Mouse (Mus musculus): ENCODE measurements at regions not wholly inside any gene's neighbourhood (a gene's known extent, or its start where the extent isn't known, plus 50 kb on each side); places are given as distances from the start of the nearest gene placed in this dataset.

DNA sequence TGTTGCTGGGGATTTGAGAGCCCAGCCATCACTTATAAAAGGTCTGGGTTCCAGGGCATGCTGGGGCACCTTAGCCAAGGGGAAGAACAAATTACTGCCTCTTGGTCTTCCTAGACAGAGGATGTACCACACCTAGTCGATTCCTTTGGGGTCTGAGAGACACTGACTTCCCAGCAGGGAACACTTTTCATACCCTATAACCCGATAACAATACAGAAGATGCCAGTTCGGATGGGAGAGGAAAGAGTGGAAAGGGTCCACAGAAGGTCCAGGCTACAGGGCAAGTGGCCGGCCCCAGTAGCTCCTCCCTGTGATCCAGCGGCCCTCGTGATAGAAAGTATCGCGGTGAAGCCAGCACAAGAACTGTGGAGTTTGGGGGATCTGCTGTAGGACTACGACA is 150.8 kb downstream of the Setd4 start:
- DNase-seq (ENCODE audit: low spot score) (no peak), ATAC-seq (ENCODE audit: insufficient number of reproducible peaks, low FRiP score, low TSS enrichment, low read depth) (no peak)
- no peak overlapping the region for H3K4me3 ChIP-seq (ENCODE audit: low read depth, low read length)
- H3K36me3 ChIP-seq (ENCODE audit: control insufficient read depth, insufficient read depth, low read length) = no peaks in the 10 kb centered on the region
- WGBS = 84% methylated on average over 9 of the region's 9 CpGs
- H3K4me1 ChIP-seq (ENCODE audit: control insufficient read depth, insufficient read depth, low read length) = 0 out of 2 replicates have a peak, but pooled peaks cover 2% of the 10 kb centered on the region
- no peak overlapping the region for H3K4me2 ChIP-seq (ENCODE audit: low read depth, severe bottlenecking)
- no peaks in the 10 kb centered on the region for H3K9me3 ChIP-seq (ENCODE audit: control insufficient read depth, low read length)
- H3K9ac ChIP-seq (ENCODE audit: low read length) = no peak overlapping the region
- H3K27me3 ChIP-seq (ENCODE audit: control insufficient read depth, insufficient read depth, low read length) = no peaks in the 10 kb centered on the region
- no peak overlapping the region for H3K27ac ChIP-seq (replicated peaks; ENCODE audit: low read depth, low read length)

DNA sequence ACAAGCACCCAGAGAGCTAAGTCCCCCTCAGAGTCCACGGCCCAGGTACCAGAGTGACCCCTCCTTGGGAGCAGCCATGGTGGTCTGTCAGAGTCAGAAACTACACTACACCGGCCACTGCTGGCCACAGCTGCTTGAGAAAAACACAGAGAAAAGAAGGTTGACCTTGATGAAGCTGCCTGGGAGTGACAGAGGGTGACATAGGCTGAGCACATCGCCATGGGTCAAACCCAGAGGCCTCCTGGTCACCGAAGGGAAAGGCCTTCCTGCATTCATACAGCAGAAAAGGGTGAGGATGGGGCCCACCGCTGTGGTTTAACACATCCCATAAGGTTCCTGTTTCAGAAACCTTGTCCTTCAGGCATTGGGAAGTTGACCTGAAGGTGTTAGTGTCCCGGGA is 153.0 kb downstream of the Setd4 start:
- DNase-seq (ENCODE audit: low spot score) (no peak), ATAC-seq (ENCODE audit: insufficient number of reproducible peaks, low FRiP score, low TSS enrichment, low read depth) (no peak)
- Histone ChIP-seq H3K27ac (replicated peaks; ENCODE audit: low read depth, low read length) (no peak overlapping the region), H3K9ac (ENCODE audit: low read length) (no peak overlapping the region), H3K4me3 (ENCODE audit: low read depth, low read length) (no peak overlapping the region), H3K9me3 (ENCODE audit: control insufficient read depth, low read length) (no peaks in the 10 kb centered on the region), H3K36me3 (ENCODE audit: control insufficient read depth, insufficient read depth, low read length) (no peaks in the 10 kb centered on the region), H3K4me1 (ENCODE audit: control insufficient read depth, insufficient read depth, low read length) (0 out of 2 replicates have a peak, but pooled peaks cover 3% of the 10 kb centered on the region), H3K4me2 (ENCODE audit: low read depth, severe bottlenecking) (no peak overlapping the region), H3K27me3 (ENCODE audit: control insufficient read depth, insufficient read depth, low read length) (no peaks in the 10 kb centered on the region)
- 81% methylated on average over 6 of the region's 6 CpGs for WGBS

DNA sequence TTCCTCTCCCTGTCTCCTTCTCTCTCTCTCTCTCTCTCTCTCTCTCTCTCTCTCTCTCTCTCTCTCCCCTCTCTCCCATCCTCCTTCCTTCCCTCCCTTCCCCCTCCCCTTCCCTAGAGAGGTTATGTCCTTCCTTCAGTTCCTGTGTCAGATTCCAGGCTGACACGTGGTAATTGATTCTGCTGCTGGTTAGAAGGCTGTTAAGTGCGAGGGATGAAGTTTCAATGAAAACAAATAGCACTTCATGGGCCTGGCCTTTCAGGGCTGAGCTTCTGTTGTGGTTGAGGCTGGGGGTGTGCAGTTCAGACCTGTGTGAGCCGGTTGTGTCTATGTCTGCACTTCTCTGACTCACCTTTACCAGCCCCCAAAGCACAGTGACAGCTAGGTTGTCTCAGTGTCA is 153.9 kb downstream of the Setd4 start:
- no peak for DNase-seq (ENCODE audit: low spot score)
- Histone ChIP-seq H3K27me3 (ENCODE audit: control insufficient read depth, insufficient read depth, low read length) (no peaks in the 10 kb centered on the region), H3K36me3 (ENCODE audit: control insufficient read depth, insufficient read depth, low read length) (no peaks in the 10 kb centered on the region), H3K4me2 (ENCODE audit: low read depth, severe bottlenecking) (no peak overlapping the region), H3K9me3 (ENCODE audit: control insufficient read depth, low read length) (no peaks in the 10 kb centered on the region), H3K4me1 (ENCODE audit: control insufficient read depth, insufficient read depth, low read length) (0 out of 2 replicates have a peak, but pooled peaks cover 3% of the 10 kb centered on the region), H3K9ac (ENCODE audit: low read length) (no peak overlapping the region), H3K4me3 (ENCODE audit: low read depth, low read length) (no peak overlapping the region), H3K27ac (replicated peaks; ENCODE audit: low read depth, low read length) (no peak overlapping the region)
- no peak for ATAC-seq (ENCODE audit: insufficient number of reproducible peaks, low FRiP score, low TSS enrichment, low read depth)
- WGBS = 5% methylated on average over 3 of the region's 3 CpGs

DNA sequence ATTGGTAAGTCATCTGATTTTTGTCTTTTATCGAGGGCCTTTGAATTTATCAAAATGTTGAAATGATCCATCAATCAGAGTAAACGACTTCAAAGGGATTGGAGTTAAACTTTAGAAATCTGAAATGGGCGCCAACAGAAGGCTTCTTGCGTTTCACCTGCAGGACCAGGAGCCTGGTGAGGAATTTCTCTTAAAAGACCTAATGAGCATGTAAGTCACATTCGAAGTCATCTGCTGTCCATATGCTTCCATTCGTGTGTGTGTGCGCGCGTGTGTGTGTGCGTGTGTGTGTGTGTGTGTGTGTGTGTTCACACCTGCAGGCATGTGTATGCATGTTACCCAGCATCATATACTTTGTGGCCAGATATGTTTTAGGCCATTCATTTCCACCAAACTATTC is 155.7 kb downstream of the Setd4 start:
- Histone ChIP-seq H3K4me3 (ENCODE audit: low read depth, low read length) (no peak overlapping the region), H3K9me3 (ENCODE audit: control insufficient read depth, low read length) (no peaks in the 10 kb centered on the region), H3K4me2 (ENCODE audit: low read depth, severe bottlenecking) (no peak overlapping the region), H3K27me3 (ENCODE audit: control insufficient read depth, insufficient read depth, low read length) (no peaks in the 10 kb centered on the region), H3K4me1 (ENCODE audit: control insufficient read depth, insufficient read depth, low read length) (0 out of 2 replicates have a peak, but pooled peaks cover 3% of the 10 kb centered on the region), H3K9ac (ENCODE audit: low read length) (no peak overlapping the region), H3K27ac (replicated peaks; ENCODE audit: low read depth, low read length) (no peak overlapping the region), H3K36me3 (ENCODE audit: control insufficient read depth, insufficient read depth, low read length) (no peaks in the 10 kb centered on the region)
- 64% methylated on average over 10 of the region's 10 CpGs for WGBS
- DNase-seq (ENCODE audit: low spot score) = no peak
- no peak for ATAC-seq (ENCODE audit: insufficient number of reproducible peaks, low FRiP score, low TSS enrichment, low read depth)

DNA sequence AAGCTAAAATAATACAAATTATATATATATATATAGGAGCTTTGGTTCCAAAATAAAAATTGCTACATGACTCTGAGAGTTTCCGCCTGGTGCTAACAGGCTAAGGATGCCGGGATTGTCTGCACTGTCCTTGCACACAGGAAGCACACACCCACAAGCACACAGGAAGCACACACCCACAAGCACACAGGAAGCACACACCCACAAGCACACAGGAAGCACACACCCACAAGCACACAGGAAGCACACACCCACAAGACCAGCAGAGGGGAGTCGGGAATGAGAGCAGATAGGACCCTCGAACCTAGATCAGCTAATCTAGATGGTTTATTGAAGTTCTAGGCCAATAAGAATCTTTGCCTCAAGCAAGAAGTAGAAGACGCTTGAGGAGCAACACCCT is 156.9 kb downstream of the Setd4 start:
- Histone ChIP-seq H3K4me1 (ENCODE audit: control insufficient read depth, insufficient read depth, low read length) (0 out of 2 replicates have a peak, but pooled peaks cover 3% of the 10 kb centered on the region), H3K4me3 (ENCODE audit: low read depth, low read length) (no peak overlapping the region), H3K4me2 (ENCODE audit: low read depth, severe bottlenecking) (no peak overlapping the region), H3K36me3 (ENCODE audit: control insufficient read depth, insufficient read depth, low read length) (no peaks in the 10 kb centered on the region), H3K27me3 (ENCODE audit: control insufficient read depth, insufficient read depth, low read length) (no peaks in the 10 kb centered on the region), H3K9ac (ENCODE audit: low read length) (no peak overlapping the region), H3K9me3 (ENCODE audit: control insufficient read depth, low read length) (no peaks in the 10 kb centered on the region), H3K27ac (replicated peaks; ENCODE audit: low read depth, low read length) (no peak overlapping the region)
- WGBS = 89% methylated on average over 5 of the region's 5 CpGs
- no peak for ATAC-seq (ENCODE audit: insufficient number of reproducible peaks, low FRiP score, low TSS enrichment, low read depth)
- no peak for DNase-seq (ENCODE audit: low spot score)

DNA sequence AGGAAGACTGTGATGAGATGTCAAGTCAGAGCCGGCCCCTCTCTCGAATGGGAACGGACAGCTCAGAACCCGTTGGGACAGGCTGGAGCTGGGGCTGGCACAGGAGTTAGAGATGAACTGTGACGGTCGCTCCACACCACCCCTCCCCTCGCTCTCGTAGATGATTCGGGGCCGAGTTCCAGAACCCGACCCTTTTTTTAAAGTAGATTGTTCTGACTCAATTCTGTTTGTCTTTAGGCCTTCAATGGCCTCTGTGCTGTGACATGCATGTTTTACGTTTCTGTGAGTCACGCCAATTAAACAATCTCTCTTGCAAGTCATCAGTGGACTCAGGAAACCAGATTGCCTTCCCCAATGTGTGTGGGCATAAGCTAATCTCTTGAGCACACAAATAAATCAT is 157.7 kb downstream of the Setd4 start:
- no peak overlapping the region for H3K9ac ChIP-seq (ENCODE audit: low read length)
- H3K36me3 ChIP-seq (ENCODE audit: control insufficient read depth, insufficient read depth, low read length) = no peaks in the 10 kb centered on the region
- 0 out of 2 replicates have a peak, but pooled peaks cover 3% of the 10 kb centered on the region for H3K4me1 ChIP-seq (ENCODE audit: control insufficient read depth, insufficient read depth, low read length)
- H3K27ac ChIP-seq (replicated peaks; ENCODE audit: low read depth, low read length) = no peak overlapping the region
- no peaks in the 10 kb centered on the region for H3K27me3 ChIP-seq (ENCODE audit: control insufficient read depth, insufficient read depth, low read length)
- H3K4me3 ChIP-seq (ENCODE audit: low read depth, low read length) = no peak overlapping the region
- ATAC-seq (ENCODE audit: insufficient number of reproducible peaks, low FRiP score, low TSS enrichment, low read depth) (no peak), DNase-seq (ENCODE audit: low spot score) (no peak)
- WGBS = 82% methylated on average over 13 of the region's 13 CpGs
- no peaks in the 10 kb centered on the region for H3K9me3 ChIP-seq (ENCODE audit: control insufficient read depth, low read length)
- H3K4me2 ChIP-seq (ENCODE audit: low read depth, severe bottlenecking) = no peak overlapping the region

DNA sequence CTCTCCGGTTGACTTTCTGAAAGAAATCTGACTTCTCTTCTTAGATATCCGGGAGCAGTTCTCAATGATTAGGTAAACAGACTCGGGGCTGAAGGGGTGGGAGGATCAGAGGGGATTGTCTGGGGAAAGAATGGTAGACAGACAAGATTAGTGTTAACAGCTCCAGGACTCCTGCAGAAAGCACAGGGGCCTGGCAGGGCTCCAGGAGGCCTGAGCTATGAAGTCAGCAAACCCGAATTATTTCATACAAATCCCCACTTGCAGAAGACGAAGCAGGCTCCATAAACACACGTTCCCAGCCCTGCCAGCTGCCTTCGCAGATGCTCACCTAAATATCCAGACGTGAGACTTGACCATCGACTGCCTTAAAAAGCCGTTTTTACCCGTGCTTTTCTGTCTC is 161.0 kb downstream of the Setd4 start:
- H3K9ac ChIP-seq (ENCODE audit: low read length) = no peak overlapping the region
- ATAC-seq (ENCODE audit: insufficient number of reproducible peaks, low FRiP score, low TSS enrichment, low read depth) (no peak), DNase-seq (ENCODE audit: low spot score) (no peak)
- no peak overlapping the region for H3K27ac ChIP-seq (replicated peaks; ENCODE audit: low read depth, low read length)
- H3K9me3 ChIP-seq (ENCODE audit: control insufficient read depth, low read length) = no peaks in the 10 kb centered on the region
- H3K36me3 ChIP-seq (ENCODE audit: control insufficient read depth, insufficient read depth, low read length) = no peaks in the 10 kb centered on the region
- H3K27me3 ChIP-seq (ENCODE audit: control insufficient read depth, insufficient read depth, low read length) = no peaks in the 10 kb centered on the region
- 40% methylated on average over 11 of the region's 11 CpGs for WGBS
- 0 out of 2 replicates have a peak, but pooled peaks cover 3% of the 10 kb centered on the region for H3K4me1 ChIP-seq (ENCODE audit: control insufficient read depth, insufficient read depth, low read length)
- H3K4me3 ChIP-seq (ENCODE audit: low read depth, low read length) = no peak overlapping the region
- H3K4me2 ChIP-seq (ENCODE audit: low read depth, severe bottlenecking) = no peak overlapping the region

DNA sequence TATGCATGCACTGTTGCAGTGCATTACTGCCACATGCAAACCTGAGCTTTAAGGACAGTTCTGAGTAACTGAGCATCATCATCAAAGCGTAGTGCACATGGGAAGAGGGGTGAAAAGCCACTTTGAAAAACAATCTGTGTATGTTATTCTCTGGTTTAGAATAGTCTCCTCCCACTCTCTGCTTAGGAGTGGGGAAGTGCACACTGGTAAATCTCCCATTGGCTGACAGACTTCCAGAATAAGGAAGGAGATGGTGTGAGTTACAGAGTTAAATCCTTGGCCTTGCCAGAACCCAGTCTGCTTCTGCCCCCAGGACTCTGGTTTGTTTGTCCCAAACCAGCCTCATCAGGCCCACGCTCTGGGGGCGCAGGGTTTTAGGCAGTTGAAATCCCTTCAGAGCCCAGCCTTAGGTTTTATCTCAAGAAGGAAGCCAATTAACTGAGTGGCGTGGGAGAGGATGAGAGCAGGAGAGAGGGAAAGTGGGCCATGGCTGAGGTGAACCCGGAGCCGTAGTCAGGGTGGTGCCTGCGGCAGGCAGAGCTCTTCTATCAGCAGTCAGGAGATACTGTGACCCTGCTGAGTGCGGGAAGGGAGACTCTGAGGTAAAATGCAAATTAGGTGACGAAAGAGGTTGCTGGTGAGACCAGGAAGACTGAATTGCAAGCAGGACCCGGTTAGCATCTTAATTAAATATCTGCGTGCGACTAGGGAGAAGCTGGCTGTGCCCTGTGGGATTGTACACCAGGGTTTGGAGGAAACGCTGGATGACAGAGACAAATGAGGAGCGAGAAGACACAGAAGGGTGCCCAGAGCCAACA is 166.0 kb downstream of the Setd4 start:
- no peaks in the 10 kb centered on the region for H3K27me3 ChIP-seq (ENCODE audit: control insufficient read depth, insufficient read depth, low read length)
- H3K36me3 ChIP-seq (ENCODE audit: control insufficient read depth, insufficient read depth, low read length) = no peaks in the 10 kb centered on the region
- ATAC-seq (ENCODE audit: insufficient number of reproducible peaks, low FRiP score, low TSS enrichment, low read depth) = no peak
- no peak for DNase-seq (ENCODE audit: low spot score)
- H3K4me3 ChIP-seq (ENCODE audit: low read depth, low read length) = no peak overlapping the region
- no peak overlapping the region for H3K9ac ChIP-seq (ENCODE audit: low read length)
- H3K4me1 ChIP-seq (ENCODE audit: control insufficient read depth, insufficient read depth, low read length) = no peaks in the 10 kb centered on the region
- H3K4me2 ChIP-seq (ENCODE audit: low read depth, severe bottlenecking) = no peak overlapping the region
- no peak overlapping the region for H3K27ac ChIP-seq (replicated peaks; ENCODE audit: low read depth, low read length)
- 13% methylated on average over 14 of the region's 14 CpGs for WGBS
- no peaks in the 10 kb centered on the region for H3K9me3 ChIP-seq (ENCODE audit: control insufficient read depth, low read length)

DNA sequence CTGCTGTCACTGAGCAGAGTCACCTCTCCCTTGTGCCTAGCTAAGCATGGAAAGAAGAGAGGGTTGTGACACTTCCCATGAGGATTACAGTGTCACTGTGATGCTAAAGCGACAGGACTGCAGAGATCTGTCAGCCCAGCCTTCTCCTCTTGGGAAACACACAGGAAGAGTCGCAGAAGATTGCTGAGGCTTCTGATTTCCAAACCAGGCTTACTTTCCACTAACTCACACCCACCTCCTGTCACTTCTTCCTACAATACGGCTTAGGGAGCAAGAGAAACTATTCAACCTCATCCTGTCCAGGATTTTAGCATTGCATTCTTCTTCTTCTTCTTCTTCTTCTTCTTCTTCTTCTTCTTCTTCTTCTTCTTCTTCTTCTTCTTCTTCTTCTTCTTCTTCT is 167.1 kb downstream of the Setd4 start:
- no peak overlapping the region for H3K27ac ChIP-seq (replicated peaks; ENCODE audit: low read depth, low read length)
- H3K9me3 ChIP-seq (ENCODE audit: control insufficient read depth, low read length) = no peaks in the 10 kb centered on the region
- H3K4me2 ChIP-seq (ENCODE audit: low read depth, severe bottlenecking) = no peak overlapping the region
- DNase-seq (ENCODE audit: low spot score) (no peak), ATAC-seq (ENCODE audit: insufficient number of reproducible peaks, low FRiP score, low TSS enrichment, low read depth) (no peak)
- H3K36me3 ChIP-seq (ENCODE audit: control insufficient read depth, insufficient read depth, low read length) = no peaks in the 10 kb centered on the region
- H3K9ac ChIP-seq (ENCODE audit: low read length) = no peak overlapping the region
- H3K4me1 ChIP-seq (ENCODE audit: control insufficient read depth, insufficient read depth, low read length) = no peaks in the 10 kb centered on the region
- WGBS = 56% methylated on average over 3 of the region's 3 CpGs
- H3K27me3 ChIP-seq (ENCODE audit: control insufficient read depth, insufficient read depth, low read length) = no peaks in the 10 kb centered on the region
- H3K4me3 ChIP-seq (ENCODE audit: low read depth, low read length) = no peak overlapping the region

Measured in limb, embryonic 11.5 days (tissue).